8 mouse cellular contexts compared by ENCODE assay signal in genomic region chr7:12949872-12950229, GRCm38 (mm10). TPM values are rescaled to one million over a fixed set of nuclear protein-coding genes. Genes with fewer than 3 reads are reported as not detected.
DNase-seq lines count a peak whose midpoint lies in the region; ATAC-seq and TF ChIP-seq lines count a peak whose summit lies in the region.

No protein-coding gene starts in this region.

- H3K36me3 ChIP-seq in lung, embryonic 15.5 days, result no peaks in the 10 kb centered on the region
- no peaks in the 10 kb centered on the region for H3K36me3 ChIP-seq in limb, embryonic 13.5 days
- H3K36me3 ChIP-seq in small intestine, adult 2 months (ENCODE audit: control insufficient read depth, insufficient read depth, low read length), result no peaks in the 10 kb centered on the region

- TF ChIP-seq POLR2A in small intestine, adult 2 months (IDR thresholded peaks at IDR 0.05; ENCODE audit: low read depth, low read length), result no peak; the same call in 1 of the 2 replicates

- peak overlapping the region; percentile 79 for H3K4me2 ChIP-seq in lung, embryonic 15.5 days
- peak overlapping the region; percentile 75 for H3K4me2 ChIP-seq in limb, embryonic 13.5 days (replicated peaks)

- peak overlapping the region; percentile 42 for H3K4me3 ChIP-seq in lung, embryonic 15.5 days
- peak overlapping the region; percentile 52 for H3K4me3 ChIP-seq in limb, embryonic 13.5 days
- peak overlapping the region; percentile 86 for H3K4me3 ChIP-seq in small intestine, adult 2 months (ENCODE audit: low read depth, low read length)

- H3K27ac ChIP-seq in lung, embryonic 15.5 days, result peak overlapping the region; percentile 65
- peak overlapping the region; percentile 72; the same call in 1 of the 2 replicates for H3K27ac ChIP-seq in limb, embryonic 13.5 days
- peak overlapping the region; percentile 75 for H3K27ac ChIP-seq in small intestine, adult 2 months (ENCODE audit: insufficient read depth, low read depth, low read length)

- H3K27me3 ChIP-seq in lung, embryonic 15.5 days, result no peaks in the 10 kb centered on the region
- no peaks in the 10 kb centered on the region for H3K27me3 ChIP-seq in limb, embryonic 13.5 days
- H3K27me3 ChIP-seq in small intestine, adult 2 months (ENCODE audit: control insufficient read depth, insufficient read depth, low read length), result no peaks in the 10 kb centered on the region

- no peak for DNase-seq in lung, postnatal 36 days
- no peak for DNase-seq in right cerebral cortex, postnatal 36 days (ENCODE audit: low spot score in 2 of 2)
- DNase-seq in frontal cortex, postnatal 36 days (ENCODE audit: low spot score in 2 of 2), result no peak

- ATAC-seq in lung, embryonic 15.5 days (ENCODE audit: borderline replicate concordance, extremely low read depth, low FRiP score, low TSS enrichment), result peak; percentile 70
- ATAC-seq in erythroblast, adult 5-6 weeks (replicated peaks; ENCODE audit: low FRiP score, poor library complexity, severe bottlenecking), result peak; percentile 51
- no peak for ATAC-seq in limb, embryonic 13.5 days (ENCODE audit: low FRiP score, low read depth)
- ATAC-seq in granulocyte monocyte progenitor cell, adult 5-6 weeks (replicated peaks; ENCODE audit: poor library complexity, severe bottlenecking), result no peak

- peaks cover 7% of the 10 kb centered on the region for H3K4me1 ChIP-seq in lung, embryonic 15.5 days
- peaks cover 13% of the 10 kb centered on the region for H3K4me1 ChIP-seq in limb, embryonic 13.5 days
- H3K4me1 ChIP-seq in small intestine, adult 2 months (ENCODE audit: control insufficient read depth, insufficient read depth, insufficient read length, low read length), result peaks cover 4% of the 10 kb centered on the region; the same call in 1 of the 2 replicates

- H3K9ac ChIP-seq in lung, embryonic 15.5 days, result peak overlapping the region; percentile 53
- H3K9ac ChIP-seq in limb, embryonic 13.5 days, result peak overlapping the region; percentile 68

- no peak for TF ChIP-seq CTCF in small intestine, adult 2 months (IDR thresholded peaks at IDR 0.05; ENCODE audit: extremely low read depth, insufficient read length, insufficient replicate concordance, low read depth, low read length)

- WGBS in lung, embryonic 15.5 days, result 4% methylated on average over 16 of the region's 16 CpGs
- WGBS in limb, embryonic 13.5 days, result 5% methylated on average over 16 of the region's 16 CpGs
- WGBS in small intestine, adult 2 months, result 1% methylated on average over 16 of the region's 16 CpGs

- H3K9me3 ChIP-seq in lung, embryonic 15.5 days, result no peaks in the 10 kb centered on the region
- no peaks in the 10 kb centered on the region for H3K9me3 ChIP-seq in limb, embryonic 13.5 days

RNA-seq across cellular contexts. Expression of gene Zfp324, which starts 15.8 kb away (rescaled TPM):
- polyA plus RNA-seq in lung, embryonic 15.5 days (2015; fragmentation: Nextera tagmentation; extraction: Ambion mirVana), result 10.9 and 11.0 TPM in 2 replicates
- total RNA-seq in erythroblast, adult 5-6 weeks (2015; ENCODE audit: low replicate concordance), result 2.1 and 2.3 TPM in 2 replicates
- total RNA-seq in erythroblast, adult 5-6 weeks (2017; ENCODE audit: low replicate concordance), result 2.1 and 2.5 TPM in 2 replicates
- 12.6 and 13.6 TPM in 2 replicates for polyA plus RNA-seq in limb, embryonic 13.5 days (2015; fragmentation: Nextera tagmentation; extraction: Ambion mirVana)
- polyA plus RNA-seq in small intestine, adult 2 months (2012; rRNA removed), result 3.1 and 3.5 TPM in 2 replicates
- total RNA-seq in granulocyte monocyte progenitor cell, adult 5-6 weeks (2014; fragmentation: Nextera tagmentation), result 5.9 and 8.6 TPM in 2 replicates
- 7.6 and 7.8 TPM in 2 replicates for total RNA-seq in granulocyte monocyte progenitor cell, adult 5-6 weeks (2017)

RNA-seq across cellular contexts. Expression of gene Rnf225, which starts 22.6 kb away (rescaled TPM):
- 0.98 and 1.3 TPM in 2 replicates for polyA plus RNA-seq in lung, embryonic 15.5 days (2015; fragmentation: Nextera tagmentation; extraction: Ambion mirVana)
- not detected in 2 replicates for total RNA-seq in erythroblast, adult 5-6 weeks (2015; ENCODE audit: low replicate concordance)
- total RNA-seq in erythroblast, adult 5-6 weeks (2017; ENCODE audit: low replicate concordance), result not detected in 2 replicates
- 0.42 and 0.64 TPM in 2 replicates for polyA plus RNA-seq in limb, embryonic 13.5 days (2015; fragmentation: Nextera tagmentation; extraction: Ambion mirVana)
- 0.22 and 0.41 TPM in 2 replicates for polyA plus RNA-seq in small intestine, adult 2 months (2012; rRNA removed)
- 0.92 and 0.95 TPM in 2 replicates for total RNA-seq in granulocyte monocyte progenitor cell, adult 5-6 weeks (2014; fragmentation: Nextera tagmentation)
- 0.26 and 0.88 TPM in 2 replicates for total RNA-seq in granulocyte monocyte progenitor cell, adult 5-6 weeks (2017)

RNA-seq across cellular contexts. Expression of gene Rps5, which starts 27.8 kb away (rescaled TPM):
- polyA plus RNA-seq in lung, embryonic 15.5 days (2015; fragmentation: Nextera tagmentation; extraction: Ambion mirVana), result 1,008 and 1,109 TPM in 2 replicates
- 474 and 662 TPM in 2 replicates for total RNA-seq in erythroblast, adult 5-6 weeks (2015; ENCODE audit: low replicate concordance)
- 156 and 203 TPM in 2 replicates for total RNA-seq in erythroblast, adult 5-6 weeks (2017; ENCODE audit: low replicate concordance)
- 1,044 and 1,066 TPM in 2 replicates for polyA plus RNA-seq in limb, embryonic 13.5 days (2015; fragmentation: Nextera tagmentation; extraction: Ambion mirVana)
- polyA plus RNA-seq in small intestine, adult 2 months (2012; rRNA removed), result 1,663 and 2,242 TPM in 2 replicates
- 2,621 and 2,837 TPM in 2 replicates for total RNA-seq in granulocyte monocyte progenitor cell, adult 5-6 weeks (2014; fragmentation: Nextera tagmentation)
- 1,142 and 1,421 TPM in 2 replicates for total RNA-seq in granulocyte monocyte progenitor cell, adult 5-6 weeks (2017)

RNA-seq across cellular contexts. Expression of gene Zfp446, which starts 27.8 kb away (rescaled TPM):
- 9.7 and 10.5 TPM in 2 replicates for polyA plus RNA-seq in lung, embryonic 15.5 days (2015; fragmentation: Nextera tagmentation; extraction: Ambion mirVana)
- total RNA-seq in erythroblast, adult 5-6 weeks (2015; ENCODE audit: low replicate concordance), result 1.3 TPM in 1 of 2 replicates, not detected in the other
- 0.51 and 1.3 TPM in 2 replicates for total RNA-seq in erythroblast, adult 5-6 weeks (2017; ENCODE audit: low replicate concordance)
- 10.5 and 10.8 TPM in 2 replicates for polyA plus RNA-seq in limb, embryonic 13.5 days (2015; fragmentation: Nextera tagmentation; extraction: Ambion mirVana)
- 1.2 and 1.8 TPM in 2 replicates for polyA plus RNA-seq in small intestine, adult 2 months (2012; rRNA removed)
- 5.4 and 9.5 TPM in 2 replicates for total RNA-seq in granulocyte monocyte progenitor cell, adult 5-6 weeks (2014; fragmentation: Nextera tagmentation)
- total RNA-seq in granulocyte monocyte progenitor cell, adult 5-6 weeks (2017), result 3.0 and 4.0 TPM in 2 replicates

RNA-seq across cellular contexts. Expression of gene Slc27a5, which starts 48.1 kb away (rescaled TPM):
- 0.09 TPM in 1 of 2 replicates, not detected in the other for polyA plus RNA-seq in lung, embryonic 15.5 days (2015; fragmentation: Nextera tagmentation; extraction: Ambion mirVana)
- not detected in 2 replicates for total RNA-seq in erythroblast, adult 5-6 weeks (2015; ENCODE audit: low replicate concordance)
- not detected in 2 replicates for total RNA-seq in erythroblast, adult 5-6 weeks (2017; ENCODE audit: low replicate concordance)
- 0.08 and 0.34 TPM in 2 replicates for polyA plus RNA-seq in limb, embryonic 13.5 days (2015; fragmentation: Nextera tagmentation; extraction: Ambion mirVana)
- 0.19 TPM in 1 of 2 replicates, not detected in the other for polyA plus RNA-seq in small intestine, adult 2 months (2012; rRNA removed)
- not detected in 2 replicates for total RNA-seq in granulocyte monocyte progenitor cell, adult 5-6 weeks (2014; fragmentation: Nextera tagmentation)
- total RNA-seq in granulocyte monocyte progenitor cell, adult 5-6 weeks (2017), result not detected in 2 replicates

Comparison
In these comparisons a context has a peak if more than half of its experiments do, and no peak if none do; other contexts are left out.
1. ATAC-seq: peak in lung, embryonic 15.5 days (single experiment) and erythroblast, adult 5-6 weeks (single experiment); none in limb, embryonic 13.5 days (single experiment) and granulocyte monocyte progenitor cell, adult 5-6 weeks (single experiment).
2. Peak in every context shown above with its lines, with median percentiles within 50 percentile points of each other: H3K27ac ChIP-seq and H3K4me3 ChIP-seq.